Mouse (Mus musculus) midbrain, embryonic 14.5 days (tissue): ENCODE measurements around the gene Zfp821. TPM values are rescaled to one million over a fixed set of nuclear protein-coding genes. Genes with fewer than 3 reads are reported as not detected.

Experiments
- ATAC-seq: fragments of 200-750 bp; cut with Nextera tagmentation; 2 replicates; pipeline ENCODE4 v1.8.0; 2017; ENCODE audit warnings: moderate number of reproducible peaks, moderate library complexity; ENCODE audit not compliant: low FRiP score, low TSS enrichment
- DNase-seq: peaks from one replicate; pipeline ENCODE4 v3.0.0-alpha.2; 2015
- H3K27ac ChIP-seq: fragments of 300-500 bp; sonication (generic); replicated peaks from 2 replicates; pipeline ENCODE4 v1.5.1; 2014; ENCODE audit warnings: mild to moderate bottlenecking, low read depth, low read length, moderate library complexity
- H3K27me3 ChIP-seq: fragments of 300-500 bp; sonication (generic); 2 replicates; pipeline ENCODE4 v1.6.1; 2014; ENCODE audit warnings: low read length, control low read depth, mixed read lengths; ENCODE audit not compliant: control insufficient read depth, insufficient read depth
- H3K36me3 ChIP-seq: fragments of 300-500 bp; sonication (generic); 2 replicates; pipeline ENCODE4 v1.6.1; 2014; ENCODE audit warnings: low read length, control low read depth; ENCODE audit not compliant: control insufficient read depth, insufficient read depth
- H3K4me1 ChIP-seq: fragments of 300-500 bp; sonication (generic); 2 replicates; pipeline ENCODE4 v1.6.1; 2014; ENCODE audit warnings: mild to moderate bottlenecking, antibody characterized with exemption, low read length, control low read depth; ENCODE audit not compliant: control insufficient read depth, insufficient read depth
- H3K4me2 ChIP-seq: fragments of 300-500 bp; sonication (generic); 2 replicates; pipeline ENCODE4 v1.6.1; 2014; ENCODE audit warnings: mild to moderate bottlenecking, low read length, moderate library complexity
- H3K4me3 ChIP-seq: fragments of 300-500 bp; sonication (generic); replicated peaks from 2 replicates; pipeline ENCODE4 v1.5.1; 2014; ENCODE audit warnings: low read depth, low read length
- H3K9ac ChIP-seq: fragments of 300-500 bp; sonication (generic); replicated peaks from 2 replicates; pipeline ENCODE4 v1.6.1; 2014; ENCODE audit warnings: mild to moderate bottlenecking, low read length, moderate library complexity
- H3K9me3 ChIP-seq: fragments of 300-500 bp; sonication (generic); 2 replicates; pipeline ENCODE4 v1.6.1; 2016; ENCODE audit warnings: low read length, control low read depth, mixed read lengths; ENCODE audit not compliant: control insufficient read depth
- WGBS: fragments of 180-500 bp; shearing (Covaris S2); extraction: QIAGEN DNeasy Blood & Tissue Kit; methylation state at CpG from one replicate; pipeline ENCODE4 v1.1.7; 2014; 5-methylcytosine and 5-hydroxymethylcytosine counted together
- polyA plus RNA-seq: library from polyadenylated mRNA; unstranded; fragments of >200 nt; fragmentation: Nextera tagmentation; extraction: Ambion mirVana; gene quantifications from 2 replicates; pipeline ENCODE4 v1.2.1, GENCODE M21; 2014

The Zfp821 gene
- polyA plus RNA-seq, 1 experiment from 2014 or later = 87.5 TPM

DNA sequence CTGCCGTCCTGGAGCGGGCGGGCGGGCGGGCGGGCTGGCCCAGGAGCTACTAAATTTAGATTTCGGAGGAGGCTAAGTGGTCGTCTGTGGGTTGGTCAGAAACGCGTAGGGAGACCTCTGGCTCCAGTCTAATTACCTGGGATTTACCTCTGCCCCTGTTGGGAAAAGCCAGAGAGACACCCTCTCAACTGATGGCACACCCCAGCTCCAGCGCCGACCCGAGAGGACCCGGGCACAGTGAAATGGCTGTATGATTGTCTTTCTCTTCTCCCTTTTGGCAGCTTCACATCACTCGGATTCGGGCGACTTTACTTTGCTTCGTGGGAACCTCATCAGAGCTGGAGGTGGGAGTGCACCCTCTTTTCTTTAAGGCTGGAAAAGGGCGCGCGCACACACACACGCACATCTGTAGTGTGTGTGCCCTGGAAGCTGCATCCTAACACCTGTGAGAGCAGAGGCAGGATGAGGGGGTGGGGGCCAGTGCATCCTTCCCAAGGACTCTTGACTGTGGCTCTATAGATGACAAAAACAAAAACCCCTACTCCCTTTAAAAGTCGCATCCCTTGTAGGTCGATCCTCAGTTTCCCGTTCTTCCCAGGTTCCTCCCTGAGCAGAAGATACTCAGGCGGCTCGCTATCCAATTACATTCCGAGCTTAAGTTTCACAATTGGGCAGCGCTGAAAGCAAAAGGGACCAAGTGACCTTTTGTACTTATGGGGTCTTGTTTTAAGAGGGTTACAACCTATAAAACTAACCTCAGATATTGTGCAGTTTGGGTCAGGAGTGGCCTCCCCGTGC lies 929 bp downstream of the Zfp821 start:
- WGBS = under 1% methylated on average over 30 of the region's 30 CpGs
- H3K4me3 ChIP-seq = peak overlapping the region; percentile 99
- DNase-seq = peak; percentile 59
- no peaks in the 10 kb centered on the region for H3K27me3 ChIP-seq
- peak overlapping the region; percentile 57 for H3K4me2 ChIP-seq
- H3K27ac ChIP-seq = peak overlapping the region; percentile 97
- H3K9me3 ChIP-seq = no peaks in the 10 kb centered on the region
- peaks cover 37% of the 10 kb centered on the region for H3K36me3 ChIP-seq
- H3K4me1 ChIP-seq = peaks cover 25% of the 10 kb centered on the region
- ATAC-seq = peak; percentile 38
- H3K9ac ChIP-seq = peak overlapping the region; percentile 100

DNA sequence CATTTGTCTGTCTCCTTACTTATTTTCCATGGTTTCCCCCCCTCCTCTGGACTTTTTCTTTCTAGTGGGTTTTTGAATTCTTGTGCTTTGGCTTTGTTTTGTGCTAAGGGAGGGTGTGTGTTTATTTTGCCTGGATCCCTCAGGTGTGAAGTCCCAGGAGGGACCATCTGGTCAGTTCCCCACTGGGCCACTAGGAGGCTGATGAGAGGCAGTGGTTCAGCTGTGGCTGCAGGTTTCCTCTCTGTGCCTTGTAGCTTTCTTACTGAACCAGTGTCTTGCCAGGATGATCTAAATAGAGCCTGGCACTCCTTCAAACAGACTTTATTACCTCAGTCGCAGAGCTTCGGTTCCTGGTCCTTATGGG lies 1.5 kb downstream of the Zfp821 start:
- DNase-seq (peak; percentile 84), ATAC-seq (0 out of 2 replicates have a peak, but pooled peaks have one; percentile 42)
- H3K9me3 ChIP-seq = no peaks in the 10 kb centered on the region
- WGBS = 22% methylated on average over 2 of the region's 2 CpGs
- H3K27me3 ChIP-seq = no peaks in the 10 kb centered on the region
- peak overlapping the region; percentile 99 for H3K4me3 ChIP-seq
- peaks cover 25% of the 10 kb centered on the region for H3K4me1 ChIP-seq
- peaks cover 43% of the 10 kb centered on the region for H3K36me3 ChIP-seq
- H3K9ac ChIP-seq = peak overlapping the region; percentile 100; the same call in 1 of the 2 replicates
- H3K27ac ChIP-seq = no peak overlapping the region; the same call in 1 of the 2 replicates
- H3K4me2 ChIP-seq = peak overlapping the region; percentile 57

DNA sequence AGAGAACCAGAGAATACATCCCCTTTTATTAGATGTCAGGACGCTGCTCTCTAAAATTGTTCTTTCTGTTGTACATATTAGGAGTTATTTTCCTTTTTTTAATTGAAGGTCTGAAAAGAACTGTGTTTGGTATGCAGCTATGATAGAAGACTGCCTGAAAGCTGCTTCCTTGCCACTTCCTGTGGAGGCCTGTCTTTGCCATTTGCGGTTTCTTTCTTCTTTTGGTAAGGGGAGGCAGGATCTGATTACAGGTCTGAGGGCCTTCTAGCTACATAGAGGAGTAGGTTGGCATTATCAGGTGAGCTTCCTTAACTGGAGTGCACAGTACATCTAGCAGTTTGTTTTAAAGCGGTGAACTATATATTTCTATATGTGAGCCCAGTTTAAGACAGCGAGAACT lies 2.6 kb downstream of the Zfp821 start:
- Histone ChIP-seq H3K36me3 (peaks cover 54% of the 10 kb centered on the region), H3K9me3 (no peaks in the 10 kb centered on the region), H3K4me2 (peak overlapping the region; percentile 57), H3K9ac (no peak overlapping the region), H3K27me3 (no peaks in the 10 kb centered on the region), H3K27ac (no peak overlapping the region), H3K4me3 (peak overlapping the region; percentile 99; the same call in 1 of the 2 replicates), H3K4me1 (peaks cover 25% of the 10 kb centered on the region)
- ATAC-seq (no peak), DNase-seq (no peak)
- 96% methylated on average over 4 of the region's 4 CpGs for WGBS

DNA sequence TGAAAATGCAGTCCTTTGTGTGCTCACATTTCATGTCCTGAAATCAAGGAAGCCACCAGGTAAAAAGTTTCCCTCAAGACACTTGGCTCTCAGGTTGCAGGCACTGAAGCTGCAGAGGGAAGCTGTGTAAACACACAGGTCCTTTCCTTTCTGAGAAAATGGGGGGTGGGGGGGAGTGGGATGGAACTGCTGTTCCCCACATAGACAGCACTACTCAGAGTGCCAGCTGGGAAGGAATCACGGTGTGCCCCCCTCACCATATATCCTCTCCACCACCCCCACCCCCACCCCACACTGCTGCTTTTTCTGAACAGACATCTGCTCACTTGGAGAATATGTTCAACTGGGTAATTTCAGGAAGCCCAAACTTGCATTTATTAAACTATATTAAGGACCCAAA lies 7.2 kb downstream of the Zfp821 start:
- H3K36me3 ChIP-seq = peaks cover 94% of the 10 kb centered on the region
- ATAC-seq = no peak
- WGBS = 90% methylated on average over 1 of the region's 1 CpGs

DNA sequence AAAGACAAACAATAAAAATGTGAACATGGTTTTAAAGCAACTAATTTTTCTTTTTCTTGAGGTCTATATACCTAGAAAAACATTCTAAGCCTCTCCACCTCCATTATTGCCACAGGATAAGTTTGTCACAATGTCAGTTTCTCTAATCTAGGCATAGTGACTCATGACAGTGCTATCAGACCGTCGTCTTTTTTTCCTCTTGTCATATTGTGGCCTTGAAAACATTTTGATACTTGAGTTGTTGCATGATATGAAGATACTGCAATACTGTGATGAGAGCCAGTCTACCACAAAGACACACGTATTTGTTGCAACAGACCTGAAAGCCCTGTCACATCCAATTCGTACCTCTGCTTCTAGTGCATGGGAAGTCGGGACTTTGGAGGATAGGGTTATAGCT lies 9.6 kb downstream of the Zfp821 start:
- ATAC-seq (no peak), DNase-seq (no peak)
- WGBS = 98% methylated on average over 5 of the region's 5 CpGs
- peaks cover 95% of the 10 kb centered on the region for H3K36me3 ChIP-seq
- H3K9ac ChIP-seq = no peak overlapping the region
- H3K4me1 ChIP-seq = no peaks in the 10 kb centered on the region
- no peak overlapping the region for H3K4me2 ChIP-seq
- no peaks in the 10 kb centered on the region for H3K27me3 ChIP-seq
- no peak overlapping the region for H3K4me3 ChIP-seq
- H3K9me3 ChIP-seq = no peaks in the 10 kb centered on the region
- no peak overlapping the region for H3K27ac ChIP-seq

More for the DNA sequence above, 7.2 kb downstream of the Zfp821 start:
- Histone ChIP-seq H3K27me3 (no peaks in the 10 kb centered on the region), H3K4me2 (no peak overlapping the region), H3K27ac (no peak overlapping the region), H3K4me1 (peaks cover 10% of the 10 kb centered on the region), H3K4me3 (no peak overlapping the region), H3K9ac (no peak overlapping the region), H3K9me3 (no peaks in the 10 kb centered on the region)
- DNase-seq = no peak

DNA sequence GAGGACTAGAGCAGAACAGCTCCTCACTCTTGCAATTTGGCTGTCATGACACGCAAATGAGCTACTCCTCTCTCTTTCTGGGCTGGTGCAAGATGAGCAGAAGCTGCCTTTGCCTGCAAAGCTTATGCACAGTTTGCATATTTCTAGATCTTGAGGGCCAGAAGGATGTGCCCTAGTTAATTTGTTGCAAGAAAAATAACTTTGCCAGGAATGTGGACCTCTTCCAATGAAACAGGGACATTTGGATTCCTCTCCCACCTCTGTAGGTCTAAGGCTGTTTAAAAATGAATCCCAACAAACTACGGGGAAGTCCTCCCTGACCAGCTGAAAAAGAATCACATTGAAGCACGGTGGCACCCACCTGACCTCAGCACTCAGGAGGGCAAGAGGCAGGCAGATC lies 19.8 kb downstream of the Zfp821 start:
- H3K4me1 ChIP-seq = no peaks in the 10 kb centered on the region
- H3K9me3 ChIP-seq = no peaks in the 10 kb centered on the region
- 92% methylated on average over 3 of the region's 3 CpGs for WGBS
- no peak overlapping the region for H3K4me3 ChIP-seq
- ATAC-seq = no peak
- no peaks in the 10 kb centered on the region for H3K27me3 ChIP-seq
- H3K9ac ChIP-seq = no peak overlapping the region
- DNase-seq = no peak
- no peak overlapping the region for H3K27ac ChIP-seq
- peaks cover 95% of the 10 kb centered on the region for H3K36me3 ChIP-seq
- no peak overlapping the region for H3K4me2 ChIP-seq

DNA sequence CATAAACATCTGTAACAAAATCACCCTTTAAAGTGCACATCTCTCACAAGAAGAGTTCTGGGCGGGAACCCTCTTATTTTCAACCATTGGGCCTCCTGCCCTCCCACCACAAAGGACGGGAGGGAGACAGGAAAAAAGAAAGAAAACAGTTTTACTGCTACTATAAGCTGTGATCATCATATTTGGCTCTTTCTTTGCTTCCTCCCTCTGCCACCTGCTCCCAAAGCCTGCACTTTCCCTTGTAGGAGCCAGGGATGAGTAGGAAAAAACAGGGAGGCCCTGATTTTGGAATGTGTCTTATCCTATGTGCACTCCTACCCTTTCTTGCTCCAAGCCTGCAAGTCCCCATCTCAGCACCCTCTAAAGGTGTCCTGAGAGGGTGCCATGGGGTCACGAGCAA lies 25.7 kb downstream of the Zfp821 start:
- no peak overlapping the region for H3K27ac ChIP-seq
- no peaks in the 10 kb centered on the region for H3K4me1 ChIP-seq
- no peak for DNase-seq
- no peaks in the 10 kb centered on the region for H3K9me3 ChIP-seq
- ATAC-seq = no peak
- WGBS = 86% methylated on average over 3 of the region's 3 CpGs
- H3K4me2 ChIP-seq = no peak overlapping the region
- H3K4me3 ChIP-seq = no peak overlapping the region
- H3K27me3 ChIP-seq = no peaks in the 10 kb centered on the region
- peaks cover 78% of the 10 kb centered on the region for H3K36me3 ChIP-seq
- H3K9ac ChIP-seq = no peak overlapping the region

DNA sequence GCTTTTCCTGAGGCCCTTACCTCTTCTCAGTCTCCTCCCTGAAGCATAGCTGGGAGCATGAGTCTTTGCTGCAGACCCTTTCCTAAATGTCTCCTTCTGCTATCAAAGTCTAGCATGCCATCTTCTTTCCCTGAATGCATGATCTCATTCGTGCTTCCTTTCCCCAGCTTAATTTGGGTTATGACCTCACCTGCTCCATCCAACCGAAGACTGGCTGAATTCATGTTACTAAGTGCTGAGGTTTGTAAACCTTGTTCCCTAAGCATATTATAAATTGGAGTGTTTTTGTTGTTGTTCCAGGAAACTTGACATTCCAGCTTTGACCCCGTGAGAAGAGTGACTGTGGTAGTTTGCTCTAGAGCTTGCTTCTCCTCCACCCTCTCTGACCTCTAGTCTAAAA lies 28.7 kb downstream of the Zfp821 start:
- H3K4me1 ChIP-seq = peaks cover 6% of the 10 kb centered on the region; the same call in 1 of the 2 replicates
- H3K27me3 ChIP-seq = no peaks in the 10 kb centered on the region
- H3K36me3 ChIP-seq = peaks cover 52% of the 10 kb centered on the region
- no peaks in the 10 kb centered on the region for H3K9me3 ChIP-seq
- no peak overlapping the region for H3K4me2 ChIP-seq
- DNase-seq (no peak), ATAC-seq (no peak)
- H3K9ac ChIP-seq = no peak overlapping the region
- no peak overlapping the region for H3K27ac ChIP-seq
- 94% methylated on average over 3 of the region's 3 CpGs for WGBS
- no peak overlapping the region for H3K4me3 ChIP-seq

DNA sequence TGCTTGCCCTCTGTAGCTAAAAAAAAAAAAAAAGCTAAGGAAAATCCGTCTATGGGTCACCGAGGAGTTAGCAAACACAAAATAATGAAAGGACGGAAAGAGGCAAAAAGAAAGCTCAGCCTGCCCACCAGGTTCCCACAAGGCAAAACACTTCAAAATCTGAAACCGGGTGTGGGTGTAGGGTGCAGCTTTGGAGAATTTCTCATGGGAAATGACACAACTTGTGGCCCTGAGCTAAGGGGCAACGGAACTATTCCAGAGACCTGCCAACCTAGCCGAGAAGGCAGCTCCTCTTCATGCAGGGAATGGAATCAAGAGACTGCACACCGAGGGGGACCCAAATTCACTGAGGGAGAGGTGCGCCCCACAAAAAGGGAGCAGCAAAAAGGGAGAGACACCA lies 31.5 kb downstream of the Zfp821 start:
- Histone ChIP-seq H3K27me3 (no peaks in the 10 kb centered on the region), H3K27ac (peak overlapping the region; percentile 60; the same call in 1 of the 2 replicates), H3K4me3 (peak overlapping the region; percentile 96), H3K4me1 (peaks cover 6% of the 10 kb centered on the region; the same call in 1 of the 2 replicates), H3K36me3 (peaks cover 25% of the 10 kb centered on the region), H3K4me2 (peak overlapping the region; percentile 94), H3K9me3 (no peaks in the 10 kb centered on the region), H3K9ac (peak overlapping the region; percentile 97)
- WGBS = 9% methylated on average over 8 of the region's 8 CpGs
- DNase-seq = peak; percentile 9
- ATAC-seq = no peak
